Mouse (Mus musculus) midbrain, embryonic 10.5 days (tissue): Measurements from ENCODE around the gene Cggbp1. TPM values are rescaled to one million over a fixed set of nuclear protein-coding genes. Genes with fewer than 3 reads are reported as not detected.

Experiments used
- DNase-seq: peaks from one replicate; pipeline ENCODE4 v3.0.0-alpha.2; 2017; ENCODE audit warnings: low spot score
- H3K27ac ChIP-seq: fragments of 300-500 bp; sonication (generic); replicated peaks from 2 replicates; pipeline ENCODE4 v1.5.1; 2016; ENCODE audit warnings: mild to moderate bottlenecking
- H3K27me3 ChIP-seq: fragments of 300-500 bp; sonication (generic); 2 replicates; pipeline ENCODE4 v1.6.1; 2016; ENCODE audit warnings: low read depth, mild to moderate bottlenecking; ENCODE audit not compliant: poor library complexity, severe bottlenecking
- H3K36me3 ChIP-seq: fragments of 300-500 bp; sonication (generic); 2 replicates; pipeline ENCODE4 v1.6.1; 2016; ENCODE audit warnings: mild to moderate bottlenecking, moderate library complexity
- H3K4me1 ChIP-seq: fragments of 300-500 bp; sonication (generic); 2 replicates; pipeline ENCODE4 v1.6.1; 2016
- H3K4me3 ChIP-seq: fragments of 300-500 bp; sonication (generic); 2 replicates; pipeline ENCODE4 v1.5.1; 2016; ENCODE audit warnings: mild to moderate bottlenecking, moderate library complexity
- H3K9me3 ChIP-seq: fragments of 300-500 bp; sonication (generic); replicated peaks from 2 replicates; pipeline ENCODE4 v1.6.1; 2016; ENCODE audit warnings: mild to moderate bottlenecking
- WGBS: fragments of 180-500 bp; shearing (Covaris S2); methylation state at CpG from one replicate; pipeline ENCODE4 v1.1.7; 2016; 5-methylcytosine and 5-hydroxymethylcytosine counted together
- polyA plus RNA-seq: library from polyadenylated mRNA; unstranded; fragments of >200 nt; fragmentation: Nextera tagmentation; extraction: Ambion mirVana; gene quantifications from 2 replicates; pipeline ENCODE4 v1.2.1, GENCODE M21; 2016

Cggbp1 gene
- polyA plus RNA-seq, 1 experiment from 2014 or later, result 85.0 TPM

- H3K27ac ChIP-seq, result no peak overlapping the region
- H3K4me3 ChIP-seq, result no peak overlapping the region
- H3K4me1 ChIP-seq, result 0 out of 2 replicates have a peak, but pooled peaks cover 3% of the 10 kb centered on the region
- no peaks in the 10 kb centered on the region for H3K9me3 ChIP-seq
- no peaks in the 10 kb centered on the region for H3K27me3 ChIP-seq
- no peaks in the 10 kb centered on the region for H3K36me3 ChIP-seq
- DNase-seq, result no peak
- 75% methylated on average over 4 of the region's 4 CpGs for WGBS
These were observed 25.0 kb downstream of the Cggbp1 start for GRCm38 (mm10) chr16:64876631-64877265.

- no peak for DNase-seq
- H3K27ac ChIP-seq, result no peak overlapping the region
- no peak overlapping the region for H3K4me3 ChIP-seq
- H3K9me3 ChIP-seq, result no peaks in the 10 kb centered on the region
- no peaks in the 10 kb centered on the region for H3K27me3 ChIP-seq
- 89% methylated on average over 3 of the region's 3 CpGs for WGBS
- H3K4me1 ChIP-seq, result 0 out of 2 replicates have a peak, but pooled peaks cover 3% of the 10 kb centered on the region
- no peaks in the 10 kb centered on the region for H3K36me3 ChIP-seq
These were observed 25.5 kb downstream of the Cggbp1 start for GRCm38 (mm10) chr16:64877314-64877713.

- H3K4me1 ChIP-seq, result no peaks in the 10 kb centered on the region
- 89% methylated on average over 3 of the region's 3 CpGs for WGBS
- no peaks in the 10 kb centered on the region for H3K9me3 ChIP-seq
These were observed 26.9 kb downstream of the Cggbp1 start for GRCm38 (mm10) chr16:64878611-64879132.

GRCm38 (mm10) chr16:64879735-64880134 is 27.9 kb downstream of the Cggbp1 start:
- H3K4me3 ChIP-seq, result no peak overlapping the region
- peaks cover 10% of the 10 kb centered on the region for H3K4me1 ChIP-seq
- H3K9me3 ChIP-seq, result no peaks in the 10 kb centered on the region
- no peak overlapping the region for H3K27ac ChIP-seq
- no peaks in the 10 kb centered on the region for H3K27me3 ChIP-seq
- no peak for DNase-seq
- H3K36me3 ChIP-seq, result no peaks in the 10 kb centered on the region
- WGBS, result 90% methylated on average over 5 of the region's 5 CpGs

More at GRCm38 (mm10) chr16:64878611-64879132, 26.9 kb downstream of the Cggbp1 start:
- Histone ChIP-seq H3K27ac (no peak overlapping the region), H3K36me3 (no peaks in the 10 kb centered on the region), H3K27me3 (no peaks in the 10 kb centered on the region), H3K4me3 (no peak overlapping the region)
- DNase-seq, result no peak

GRCm38 (mm10) chr16:64880986-64881385 is 29.2 kb downstream of the Cggbp1 start:
- no peaks in the 10 kb centered on the region for H3K36me3 ChIP-seq
- H3K4me1 ChIP-seq, result peaks cover 18% of the 10 kb centered on the region
- no peaks in the 10 kb centered on the region for H3K9me3 ChIP-seq
- H3K4me3 ChIP-seq, result no peak overlapping the region
- DNase-seq, result no peak
- no peaks in the 10 kb centered on the region for H3K27me3 ChIP-seq
- no peak overlapping the region for H3K27ac ChIP-seq
- 77% methylated on average over 3 of the region's 3 CpGs for WGBS

GRCm38 (mm10) chr16:64881442-64881841 is 29.6 kb downstream of the Cggbp1 start:
- H3K9me3 ChIP-seq, result no peaks in the 10 kb centered on the region
- WGBS, result 82% methylated on average over 2 of the region's 2 CpGs
- peaks cover 18% of the 10 kb centered on the region for H3K4me1 ChIP-seq
- no peak overlapping the region for H3K27ac ChIP-seq
- no peaks in the 10 kb centered on the region for H3K27me3 ChIP-seq
- H3K4me3 ChIP-seq, result no peak overlapping the region
- DNase-seq, result no peak
- no peaks in the 10 kb centered on the region for H3K36me3 ChIP-seq

GRCm38 (mm10) chr16:64883896-64884295 is 32.1 kb downstream of the Cggbp1 start:
- no peak for DNase-seq
- WGBS, result 80% methylated on average over 5 of the region's 5 CpGs
- Histone ChIP-seq H3K36me3 (no peaks in the 10 kb centered on the region), H3K4me1 (peaks cover 18% of the 10 kb centered on the region), H3K27me3 (no peaks in the 10 kb centered on the region), H3K4me3 (no peak overlapping the region), H3K27ac (no peak overlapping the region), H3K9me3 (no peaks in the 10 kb centered on the region; the same call in 1 of the 2 replicates)

GRCm38 (mm10) chr16:64884420-64884838 is 32.6 kb downstream of the Cggbp1 start:
- peaks cover 18% of the 10 kb centered on the region for H3K4me1 ChIP-seq
- H3K27ac ChIP-seq, result no peak overlapping the region
- no peaks in the 10 kb centered on the region; the same call in 1 of the 2 replicates for H3K9me3 ChIP-seq
- no peak for DNase-seq
- 49% methylated on average over 3 of the region's 3 CpGs for WGBS
- no peaks in the 10 kb centered on the region for H3K27me3 ChIP-seq
- no peak overlapping the region for H3K4me3 ChIP-seq
- no peaks in the 10 kb centered on the region for H3K36me3 ChIP-seq

- Histone ChIP-seq H3K4me1 (peaks cover 18% of the 10 kb centered on the region), H3K9me3 (no peaks in the 10 kb centered on the region; the same call in 1 of the 2 replicates), H3K27ac (no peak overlapping the region), H3K36me3 (no peaks in the 10 kb centered on the region), H3K4me3 (no peak overlapping the region), H3K27me3 (no peaks in the 10 kb centered on the region)
- DNase-seq, result no peak
- WGBS, result 32% methylated on average over 3 of the region's 3 CpGs
These were observed 33.3 kb downstream of the Cggbp1 start for GRCm38 (mm10) chr16:64885142-64885541.

GRCm38 (mm10) chr16:64885547-64885946 is 33.8 kb downstream of the Cggbp1 start:
- H3K4me1 ChIP-seq, result peaks cover 18% of the 10 kb centered on the region
- no peaks in the 10 kb centered on the region; the same call in 1 of the 2 replicates for H3K9me3 ChIP-seq
- no peaks in the 10 kb centered on the region for H3K36me3 ChIP-seq
- H3K27ac ChIP-seq, result no peak overlapping the region
- H3K27me3 ChIP-seq, result no peaks in the 10 kb centered on the region
- 40% methylated on average over 4 of the region's 4 CpGs for whole genome bisulfite sequencing
- no peak for DNase-seq
- H3K4me3 ChIP-seq, result no peak overlapping the region

GRCm38 (mm10) chr16:64889496-64889895 is 37.7 kb downstream of the Cggbp1 start:
- Histone ChIP-seq H3K4me1 (peaks cover 10% of the 10 kb centered on the region), H3K36me3 (no peaks in the 10 kb centered on the region), H3K27ac (no peak overlapping the region), H3K9me3 (no peaks in the 10 kb centered on the region; the same call in 1 of the 2 replicates), H3K4me3 (no peak overlapping the region), H3K27me3 (no peaks in the 10 kb centered on the region)
- 93% methylated on average over 3 of the region's 3 CpGs for WGBS
- DNase-seq, result no peak

GRCm38 (mm10) chr16:64899084-64899483 is 47.3 kb downstream of the Cggbp1 start:
- no peak overlapping the region for H3K4me3 ChIP-seq
- no peaks in the 10 kb centered on the region for H3K36me3 ChIP-seq
- no peaks in the 10 kb centered on the region for H3K9me3 ChIP-seq
- H3K27me3 ChIP-seq, result no peaks in the 10 kb centered on the region
- DNase-seq, result no peak
- no peaks in the 10 kb centered on the region for H3K4me1 ChIP-seq
- H3K27ac ChIP-seq, result no peak overlapping the region
- 80% methylated on average over 2 of the region's 2 CpGs for WGBS

GRCm38 (mm10) chr16:64903328-64903727 is 51.5 kb downstream of the Cggbp1 start:
- no peak overlapping the region for H3K4me3 ChIP-seq
- H3K4me1 ChIP-seq, result no peaks in the 10 kb centered on the region
- 63% methylated on average over 2 of the region's 2 CpGs for WGBS
- no peak overlapping the region for H3K27ac ChIP-seq
- H3K27me3 ChIP-seq, result no peaks in the 10 kb centered on the region
- no peaks in the 10 kb centered on the region for H3K9me3 ChIP-seq
- no peak for DNase-seq
- no peaks in the 10 kb centered on the region for H3K36me3 ChIP-seq
